Mouse (Mus musculus): Measurements from ENCODE around the gene Psma7. TPM values are rescaled to one million over a fixed set of nuclear protein-coding genes. Genes with fewer than 3 reads are reported as not detected.

The Psma7 gene
- total and polyA plus RNA-seq, 2 experiments from 2014 or later, result 163 to 457 TPM

DNA sequence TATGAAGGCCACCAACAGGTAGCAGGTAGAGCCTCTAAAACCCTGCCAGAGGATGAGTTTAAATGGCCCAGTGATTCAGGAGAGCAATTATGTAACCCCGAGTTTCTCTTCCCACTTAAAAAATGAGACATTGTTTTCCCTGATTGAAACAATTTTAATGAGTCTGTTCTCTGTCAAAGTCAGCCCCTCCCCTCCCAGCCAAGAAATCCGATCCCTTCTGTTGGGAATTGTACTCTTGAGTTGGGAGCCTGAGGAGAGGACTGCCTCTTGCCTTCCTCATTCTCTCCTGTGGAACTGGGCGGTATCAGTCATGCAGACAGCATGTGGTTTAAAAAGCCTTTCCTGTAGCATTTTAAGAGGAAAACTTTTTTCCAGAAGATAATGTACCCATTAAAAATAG, 42.3 kb upstream of the Psma7 start:
- DNase-seq (ENCODE audit: low spot score) (no peak), ATAC-seq (ENCODE audit: insufficient read depth, low read depth) (no peak)
- no peaks in the 10 kb centered on the region for H3K27me3 ChIP-seq (ENCODE audit: control insufficient read depth, insufficient read depth, low read length)
- 44% methylated on average over 3 of the region's 3 CpGs for WGBS
- no peak overlapping the region for H3K27ac ChIP-seq (ENCODE audit: low read depth)
- no peak overlapping the region for H3K9ac ChIP-seq (replicated peaks; ENCODE audit: low read depth, low read length)
- no peak overlapping the region for H3K4me3 ChIP-seq (ENCODE audit: low read depth, low read length)
- no peak overlapping the region for H3K4me2 ChIP-seq (ENCODE audit: low read depth, low read length)
- TF ChIP-seq EP300 (IDR thresholded peaks at IDR 0.05; ENCODE audit: low read depth), result no peak
- TF ChIP-seq CTCF (IDR thresholded peaks at IDR 0.05; ENCODE audit: low read depth), result no peak
- peaks cover 24% of the 10 kb centered on the region for H3K36me3 ChIP-seq (replicated peaks; ENCODE audit: control insufficient read depth, insufficient read depth, low read length)
- no peaks in the 10 kb centered on the region for H3K4me1 ChIP-seq (ENCODE audit: control insufficient read depth, insufficient read depth)
- no peaks in the 10 kb centered on the region for H3K9me3 ChIP-seq (replicated peaks; ENCODE audit: control insufficient read depth, low read length)

GRCm38 (mm10) chr2:180083063-180083462, 40.8 kb upstream of the Psma7 start:
- Histone ChIP-seq H3K4me1 (ENCODE audit: control insufficient read depth, insufficient read depth) (no peaks in the 10 kb centered on the region), H3K4me3 (ENCODE audit: low read depth, low read length) (no peak overlapping the region), H3K27me3 (ENCODE audit: control insufficient read depth, insufficient read depth, low read length) (no peaks in the 10 kb centered on the region), H3K4me2 (ENCODE audit: low read depth, low read length) (no peak overlapping the region), H3K36me3 (replicated peaks; ENCODE audit: control insufficient read depth, insufficient read depth, low read length) (peaks cover 34% of the 10 kb centered on the region), H3K9me3 (replicated peaks; ENCODE audit: control insufficient read depth, low read length) (no peaks in the 10 kb centered on the region), H3K9ac (replicated peaks; ENCODE audit: low read depth, low read length) (no peak overlapping the region), H3K27ac (ENCODE audit: low read depth) (no peak overlapping the region)
- WGBS, result 87% methylated on average over 10 of the region's 10 CpGs
- no peak for TF ChIP-seq CTCF (IDR thresholded peaks at IDR 0.05; ENCODE audit: low read depth)
- TF ChIP-seq EP300 (IDR thresholded peaks at IDR 0.05; ENCODE audit: low read depth), result no peak
- ATAC-seq (ENCODE audit: insufficient read depth, low read depth) (no peak), DNase-seq (ENCODE audit: low spot score) (no peak)

DNA sequence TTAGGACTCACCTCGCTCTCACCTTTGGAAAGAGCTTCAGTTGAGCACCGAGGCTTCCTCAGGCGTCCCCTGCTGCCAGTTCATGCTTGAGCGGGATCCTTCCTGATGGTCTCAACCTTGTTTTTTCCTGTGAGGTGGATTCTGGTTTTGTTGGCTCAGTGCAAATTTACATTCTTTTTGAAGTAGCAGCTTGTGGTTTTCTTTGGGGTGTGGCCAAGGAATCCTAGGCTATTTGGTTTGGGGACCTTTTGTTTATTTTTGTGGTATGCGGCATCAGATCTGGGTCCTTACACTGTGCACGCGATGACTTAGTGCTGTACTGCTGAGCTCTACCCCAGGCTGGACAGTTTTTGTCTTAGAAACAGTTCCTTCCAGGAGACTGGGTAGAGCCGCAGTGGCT, 38.4 kb upstream of the Psma7 start:
- ATAC-seq (ENCODE audit: insufficient read depth, low read depth), result no peak
- Histone ChIP-seq H3K36me3 (replicated peaks; ENCODE audit: control insufficient read depth, insufficient read depth, low read length) (peaks cover 43% of the 10 kb centered on the region), H3K9me3 (replicated peaks; ENCODE audit: control insufficient read depth, low read length) (no peaks in the 10 kb centered on the region)

DNA sequence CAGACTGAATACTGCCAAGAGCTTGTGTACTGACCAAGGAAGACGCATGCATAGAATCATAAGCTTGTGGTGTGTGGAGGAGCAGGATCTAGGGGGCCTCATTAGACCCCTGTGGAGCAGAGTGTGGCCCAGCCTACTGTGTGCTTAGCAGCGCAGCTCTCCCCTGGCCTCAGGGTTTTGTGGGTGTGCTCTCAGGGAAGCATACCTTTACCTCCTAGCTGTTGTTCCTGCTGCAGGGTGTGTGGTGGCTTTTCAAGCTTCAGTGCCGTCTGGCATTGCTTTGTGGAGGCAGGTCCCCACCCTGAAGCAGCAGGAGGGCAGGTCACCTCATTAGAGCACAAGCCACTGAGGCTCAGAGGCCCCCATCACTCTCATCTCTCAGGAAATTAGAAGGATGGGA, 35.4 kb upstream of the Psma7 start:
- no peak for DNase-seq (ENCODE audit: low spot score)
- H3K36me3 ChIP-seq (replicated peaks; ENCODE audit: control insufficient read depth, insufficient read depth, low read length), result 0 out of 2 replicates have a peak, but pooled peaks cover 35% of the 10 kb centered on the region
- no peak overlapping the region for H3K9ac ChIP-seq (replicated peaks; ENCODE audit: low read depth, low read length)
- H3K9me3 ChIP-seq (replicated peaks; ENCODE audit: control insufficient read depth, low read length), result no peaks in the 10 kb centered on the region
- H3K4me2 ChIP-seq (ENCODE audit: low read depth, low read length), result no peak overlapping the region
- no peak overlapping the region for H3K4me3 ChIP-seq (ENCODE audit: low read depth, low read length)
- no peaks in the 10 kb centered on the region for H3K4me1 ChIP-seq (ENCODE audit: control insufficient read depth, insufficient read depth)
- 61% methylated on average over 3 of the region's 3 CpGs for WGBS
- no peaks in the 10 kb centered on the region for H3K27me3 ChIP-seq (ENCODE audit: control insufficient read depth, insufficient read depth, low read length)
- H3K27ac ChIP-seq (ENCODE audit: low read depth), result no peak overlapping the region
- ATAC-seq (ENCODE audit: insufficient read depth, low read depth), result no peak
- TF ChIP-seq CTCF (IDR thresholded peaks at IDR 0.05; ENCODE audit: low read depth) (no peak), EP300 (IDR thresholded peaks at IDR 0.05; ENCODE audit: low read depth) (no peak)

More for the DNA sequence above, 38.4 kb upstream of the Psma7 start:
- Histone ChIP-seq H3K27me3 (ENCODE audit: control insufficient read depth, insufficient read depth, low read length) (no peaks in the 10 kb centered on the region), H3K9ac (replicated peaks; ENCODE audit: low read depth, low read length) (no peak overlapping the region), H3K4me3 (ENCODE audit: low read depth, low read length) (no peak overlapping the region), H3K4me2 (ENCODE audit: low read depth, low read length) (no peak overlapping the region), H3K27ac (ENCODE audit: low read depth) (no peak overlapping the region), H3K4me1 (ENCODE audit: control insufficient read depth, insufficient read depth) (no peaks in the 10 kb centered on the region)
- DNase-seq (ENCODE audit: low spot score), result no peak
- no peak for TF ChIP-seq CTCF (IDR thresholded peaks at IDR 0.05; ENCODE audit: low read depth)
- no peak for TF ChIP-seq EP300 (IDR thresholded peaks at IDR 0.05; ENCODE audit: low read depth)
- WGBS, result 86% methylated on average over 8 of the region's 8 CpGs

- no peak for DNase-seq (ENCODE audit: low spot score)
- Histone ChIP-seq H3K36me3 (replicated peaks; ENCODE audit: control insufficient read depth, insufficient read depth, low read length) (0 out of 2 replicates have a peak, but pooled peaks cover 17% of the 10 kb centered on the region), H3K4me2 (ENCODE audit: low read depth, low read length) (no peak overlapping the region), H3K27ac (ENCODE audit: low read depth) (no peak overlapping the region), H3K27me3 (ENCODE audit: control insufficient read depth, insufficient read depth, low read length) (no peaks in the 10 kb centered on the region), H3K4me3 (ENCODE audit: low read depth, low read length) (no peak overlapping the region), H3K4me1 (ENCODE audit: control insufficient read depth, insufficient read depth) (peaks cover 14% of the 10 kb centered on the region), H3K9me3 (replicated peaks; ENCODE audit: control insufficient read depth, low read length) (no peaks in the 10 kb centered on the region), H3K9ac (replicated peaks; ENCODE audit: low read depth, low read length) (no peak overlapping the region)
- ATAC-seq (ENCODE audit: insufficient read depth, low read depth), result no peak
- no peak for TF ChIP-seq CTCF (IDR thresholded peaks at IDR 0.05; ENCODE audit: low read depth)
- no peak for TF ChIP-seq EP300 (IDR thresholded peaks at IDR 0.05; ENCODE audit: low read depth)
- 88% methylated on average over 7 of the region's 7 CpGs for WGBS
Measured at GRCm38 (mm10) chr2:180072886-180073285, 30.7 kb upstream of the Psma7 start.

GRCm38 (mm10) chr2:180071671-180072070, 29.4 kb upstream of the Psma7 start:
- Histone ChIP-seq H3K27me3 (ENCODE audit: control insufficient read depth, insufficient read depth, low read length) (no peaks in the 10 kb centered on the region), H3K4me2 (ENCODE audit: low read depth, low read length) (no peak overlapping the region), H3K9me3 (replicated peaks; ENCODE audit: control insufficient read depth, low read length) (no peaks in the 10 kb centered on the region), H3K27ac (ENCODE audit: low read depth) (no peak overlapping the region), H3K36me3 (replicated peaks; ENCODE audit: control insufficient read depth, insufficient read depth, low read length) (0 out of 2 replicates have a peak, but pooled peaks cover 10% of the 10 kb centered on the region), H3K9ac (replicated peaks; ENCODE audit: low read depth, low read length) (no peak overlapping the region), H3K4me3 (ENCODE audit: low read depth, low read length) (no peak overlapping the region), H3K4me1 (ENCODE audit: control insufficient read depth, insufficient read depth) (peaks cover 14% of the 10 kb centered on the region)
- DNase-seq (ENCODE audit: low spot score) (no peak), ATAC-seq (ENCODE audit: insufficient read depth, low read depth) (no peak)
- TF ChIP-seq EP300 (IDR thresholded peaks at IDR 0.05; ENCODE audit: low read depth) (no peak), CTCF (IDR thresholded peaks at IDR 0.05; ENCODE audit: low read depth) (no peak)
- 65% methylated on average over 2 of the region's 2 CpGs for WGBS

All from heart, postnatal 0 days (tissue).